Mouse (Mus musculus) gastrocnemius, postnatal 25 days (tissue): Measurements from ENCODE around the gene Fnbp4. TPM values are rescaled to one million over a fixed set of nuclear protein-coding genes. Genes with fewer than 3 reads are reported as not detected.
A peak's percentile ranks its signal among the peaks of the same experiment; 100 is the strongest.

Source experiments
- DNase-seq: peaks from one replicate; pipeline ENCODE4 v3.0.0; 2022
- long read RNA-seq, 2 experiments: library from polyadenylated mRNA; stranded (forward); transcript quantifications; one replicate each; pipeline ENCODE4 v2.0.0; 2021
- total RNA-seq, 2 experiments: library from RNA; stranded (reverse); gene quantifications; 1 replicate in 1 of 2; 2 replicates in 1 of 2; pipeline ENCODE4 v1.2.3; 2021

Fnbp4 gene
- total RNA-seq = 10 to 100 TPM; 16.3 to 16.8 TPM
- long read RNA-seq, experiment 1, partial matches to known transcripts = 1 of 3 reads
- long read RNA-seq, experiment 1, other reads (novel, unspliced or antisense) = 2 of 3 reads
- long read RNA-seq, experiment 2, partial matches to known transcripts = 0 of 1 reads
- long read RNA-seq, experiment 2, other reads (novel, unspliced or antisense) = 1 of 1 reads

DNA sequence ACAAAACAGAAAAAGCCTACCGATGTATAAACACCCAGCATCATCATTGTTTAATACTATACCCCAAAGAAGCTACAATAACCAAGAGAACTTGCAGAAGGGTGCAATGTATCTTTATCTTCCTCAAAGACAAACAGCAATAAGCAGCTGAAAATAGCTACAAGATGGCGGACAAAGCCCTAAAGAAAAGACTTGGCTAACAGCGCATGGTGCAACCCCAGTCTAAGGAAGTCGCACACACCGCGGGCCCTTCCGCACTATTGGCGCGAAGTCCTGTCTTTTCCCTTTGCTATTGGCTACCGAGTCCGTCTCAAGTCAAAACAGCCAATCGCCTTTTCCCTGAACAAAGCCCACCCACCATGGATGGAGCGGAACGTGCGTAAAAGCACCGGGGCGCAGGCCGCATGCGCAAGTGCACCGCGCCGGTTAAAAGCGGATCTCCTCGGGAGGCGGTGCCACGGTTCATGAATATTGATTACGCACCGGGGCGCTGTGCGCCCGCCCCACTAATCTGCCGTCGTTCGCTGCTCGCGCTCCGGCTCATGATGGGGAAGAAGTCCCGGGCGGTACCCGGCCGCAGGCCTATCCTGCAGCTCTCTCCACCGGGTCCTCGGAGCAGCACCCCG, at the start of gene Fnbp4:
Fnbp4 (plus strand) TSS at position 318 of the 626 bp plus-strand sequence.
- peak; percentile 99 for DNase-seq

DNA sequence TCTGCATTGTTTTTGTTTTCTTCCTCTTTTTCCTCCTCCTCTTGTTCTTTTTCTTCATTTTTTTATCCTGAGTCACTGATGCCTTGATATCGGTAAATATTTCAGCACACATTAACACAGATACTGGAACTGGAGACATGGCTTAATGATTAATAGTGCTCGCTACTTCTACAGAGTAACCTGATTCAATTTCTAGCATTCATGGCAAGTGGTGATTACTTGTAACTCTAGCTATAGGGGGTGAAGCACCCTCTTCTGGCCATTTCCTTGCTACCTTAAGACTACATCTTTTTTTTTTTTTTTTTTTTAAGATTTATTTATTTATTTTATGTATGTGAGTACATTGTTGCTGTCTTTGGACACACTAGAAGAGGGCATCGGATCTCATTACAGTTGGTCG, 44.2 kb upstream of the Fnbp4 start:
- no peak for DNase-seq

DNA sequence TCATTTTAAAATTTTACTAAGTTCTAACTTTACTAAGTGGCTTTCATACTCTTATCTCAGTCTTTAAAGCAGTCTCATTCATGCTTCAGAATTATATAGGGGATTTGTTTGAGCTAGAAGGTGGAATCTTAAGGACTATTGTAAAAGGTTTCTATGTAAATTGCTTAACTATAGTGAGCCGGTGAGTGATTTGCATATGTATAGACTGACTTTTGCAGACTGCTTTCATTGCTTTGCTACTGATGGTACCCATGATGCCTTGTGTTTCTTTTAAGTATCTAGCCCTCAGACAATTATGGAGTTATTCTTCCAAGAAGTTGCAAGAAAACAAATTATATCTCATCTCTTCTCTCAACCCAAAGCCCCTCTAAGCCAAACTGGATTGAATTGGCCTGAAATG, 36.6 kb upstream of the Fnbp4 start:
- no peak for DNase-seq

DNA sequence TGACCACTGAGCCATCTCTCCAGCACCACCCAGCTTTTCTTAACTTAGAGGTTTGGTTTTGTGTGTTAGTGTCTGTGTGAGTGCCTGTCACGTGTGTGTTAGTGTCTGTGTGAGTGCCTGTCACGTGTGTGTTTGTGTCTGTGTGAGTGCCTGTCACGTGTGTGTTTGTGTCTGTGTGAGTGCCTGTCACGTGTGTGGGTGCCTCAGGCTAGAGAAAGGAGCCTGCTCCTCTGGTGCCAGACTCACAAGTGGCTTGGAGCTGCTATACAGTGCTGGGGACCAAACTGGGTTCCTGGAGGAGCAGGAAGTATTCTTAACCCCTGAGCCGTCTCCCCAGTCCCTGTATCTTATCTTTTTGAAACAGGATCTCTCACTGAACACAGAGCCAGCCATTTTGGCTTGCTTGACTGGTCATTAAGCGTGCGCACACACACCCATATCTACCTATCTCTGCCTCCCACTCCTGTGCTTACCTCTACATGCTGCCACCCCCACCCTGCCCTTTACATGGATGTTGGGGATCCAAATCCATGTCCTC, 29.5 kb upstream of the Fnbp4 start:
- no peak for DNase-seq

DNA sequence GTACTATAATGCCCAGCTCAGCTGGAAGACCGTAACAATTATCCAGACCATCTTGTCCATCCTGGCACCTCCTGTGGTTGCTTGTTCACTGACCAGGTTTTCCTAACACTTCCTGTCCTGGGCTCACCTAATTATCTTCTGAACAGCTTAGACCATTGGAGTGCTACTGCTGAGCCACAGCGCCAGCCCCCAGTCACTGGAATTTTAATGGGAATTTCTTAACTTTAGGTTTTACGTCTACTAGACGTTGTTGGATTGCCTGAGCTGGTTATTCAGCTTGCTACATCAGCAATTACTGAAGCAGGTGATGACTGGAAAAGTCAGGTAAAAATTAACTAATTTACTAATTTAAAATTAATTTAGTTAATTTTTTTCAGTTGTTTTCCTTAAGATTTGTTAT, 27.8 kb upstream of the Fnbp4 start:
- DNase-seq = no peak

DNA sequence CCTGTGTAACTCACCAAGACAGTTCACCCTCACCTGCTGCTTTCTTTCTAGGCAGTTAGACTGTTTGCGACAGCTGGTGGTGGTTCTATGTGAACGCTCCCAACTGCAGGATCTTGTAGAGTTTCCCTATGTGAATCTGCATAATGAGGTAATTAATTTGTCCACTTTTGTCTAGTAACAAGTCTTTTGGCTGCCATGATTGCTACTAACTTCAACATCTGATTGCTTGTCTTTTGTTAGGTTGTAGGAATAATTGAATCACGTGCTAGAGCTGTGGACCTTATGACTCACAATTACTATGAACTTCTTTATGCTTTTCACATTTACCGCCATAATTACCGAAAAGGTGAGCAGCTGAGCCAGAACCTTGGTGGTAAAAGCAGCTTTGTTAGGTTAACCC, 27.2 kb upstream of the Fnbp4 start:
- DNase-seq = no peak

DNA sequence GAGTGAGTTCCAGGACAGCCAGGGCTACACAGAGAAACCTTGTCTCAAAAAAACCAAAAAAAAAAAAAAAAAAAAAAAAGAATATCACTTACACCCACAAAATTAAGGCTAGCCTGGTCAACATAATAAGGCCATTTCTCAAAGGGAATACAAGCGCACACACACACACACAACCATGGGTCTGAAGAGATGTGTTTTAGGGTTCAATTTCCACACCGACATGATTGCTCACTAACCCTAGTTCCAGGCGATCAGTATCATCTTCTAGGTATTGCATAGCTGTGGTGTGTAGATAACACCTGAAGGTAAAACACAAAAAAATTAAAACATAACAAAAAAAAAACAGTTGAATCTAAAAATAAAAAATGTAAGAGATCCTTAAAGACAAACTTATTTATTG, 18.4 kb upstream of the Fnbp4 start:
- DNase-seq = no peak

DNA sequence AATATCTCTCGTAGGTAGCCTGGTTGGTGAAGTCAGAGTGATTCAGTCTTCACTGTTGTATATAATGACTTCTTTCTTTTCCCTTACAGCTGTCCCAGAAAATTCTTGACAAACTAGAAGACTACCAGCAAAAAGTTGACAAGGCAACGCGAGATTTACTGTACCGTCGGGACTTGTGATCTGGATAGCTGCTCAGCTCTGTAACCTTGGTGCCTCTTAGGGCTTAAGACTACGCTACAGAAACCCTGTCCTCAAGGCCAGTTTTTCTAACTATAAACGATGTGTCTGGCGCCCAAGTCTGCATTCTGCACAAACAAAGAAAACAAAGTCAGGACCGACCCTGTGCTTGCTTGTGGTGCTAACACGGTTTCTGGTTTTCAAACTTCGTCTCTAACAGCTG, 9.8 kb upstream of the Fnbp4 start:
- no peak for DNase-seq

DNA sequence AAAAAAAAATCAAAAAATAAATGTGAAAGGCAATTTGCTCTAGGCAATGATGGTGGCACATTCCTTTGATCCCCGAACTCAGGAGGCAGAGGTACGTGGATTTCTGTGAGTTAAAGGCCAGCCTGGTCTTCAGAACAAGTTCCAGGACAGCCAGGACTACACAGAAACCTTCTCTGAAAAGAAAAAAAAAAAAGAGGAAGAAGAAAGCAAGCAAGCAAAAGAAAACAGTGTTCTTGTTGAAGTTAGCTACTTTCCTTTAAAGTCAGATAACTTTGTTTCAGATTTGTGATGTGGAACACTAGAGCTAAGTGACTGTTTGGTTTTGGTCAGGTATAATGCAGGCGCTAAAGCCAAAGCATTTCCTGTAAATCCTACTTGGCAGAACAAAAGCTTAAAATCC, 6.4 kb upstream of the Fnbp4 start:
- DNase-seq = no peak

DNA sequence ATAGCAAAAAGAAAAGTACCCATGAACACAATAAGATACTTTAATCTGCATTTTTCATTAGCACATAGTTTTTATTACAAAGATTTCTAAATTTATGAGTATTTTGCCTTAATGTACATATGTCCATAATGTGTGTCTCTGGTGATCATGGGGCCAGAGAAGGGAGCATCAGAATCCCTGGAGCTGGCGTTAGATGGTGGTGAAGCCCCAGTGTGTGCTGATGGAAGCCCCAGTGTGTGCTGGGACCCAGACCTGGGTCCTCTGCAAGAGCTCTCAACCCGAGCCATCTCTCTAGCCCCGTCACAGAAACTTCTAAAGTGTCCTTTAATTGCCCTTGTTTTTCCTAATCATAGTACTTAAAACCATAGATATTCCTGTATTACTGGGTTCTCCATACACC, 5.8 kb upstream of the Fnbp4 start:
- no peak for DNase-seq

DNA sequence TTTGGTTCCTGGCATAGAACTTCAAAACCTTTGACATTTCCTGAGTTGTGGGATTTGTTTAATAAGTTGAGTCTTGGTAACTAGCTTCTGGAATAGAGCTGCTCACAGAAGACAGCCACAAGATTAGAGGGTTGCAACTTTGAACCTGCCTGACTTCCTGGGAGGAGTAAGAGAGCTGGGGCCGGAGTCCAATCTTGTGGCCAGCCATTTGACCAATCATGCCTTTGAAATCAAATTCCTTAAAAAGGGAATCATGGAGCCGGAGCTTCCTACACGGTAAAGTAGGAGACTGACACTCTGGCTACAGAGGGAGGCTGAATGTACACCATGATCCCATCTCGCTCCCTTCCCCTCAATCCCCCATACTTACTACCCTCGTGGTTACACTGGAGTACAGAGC, 5.2 kb upstream of the Fnbp4 start:
- DNase-seq = no peak

DNA sequence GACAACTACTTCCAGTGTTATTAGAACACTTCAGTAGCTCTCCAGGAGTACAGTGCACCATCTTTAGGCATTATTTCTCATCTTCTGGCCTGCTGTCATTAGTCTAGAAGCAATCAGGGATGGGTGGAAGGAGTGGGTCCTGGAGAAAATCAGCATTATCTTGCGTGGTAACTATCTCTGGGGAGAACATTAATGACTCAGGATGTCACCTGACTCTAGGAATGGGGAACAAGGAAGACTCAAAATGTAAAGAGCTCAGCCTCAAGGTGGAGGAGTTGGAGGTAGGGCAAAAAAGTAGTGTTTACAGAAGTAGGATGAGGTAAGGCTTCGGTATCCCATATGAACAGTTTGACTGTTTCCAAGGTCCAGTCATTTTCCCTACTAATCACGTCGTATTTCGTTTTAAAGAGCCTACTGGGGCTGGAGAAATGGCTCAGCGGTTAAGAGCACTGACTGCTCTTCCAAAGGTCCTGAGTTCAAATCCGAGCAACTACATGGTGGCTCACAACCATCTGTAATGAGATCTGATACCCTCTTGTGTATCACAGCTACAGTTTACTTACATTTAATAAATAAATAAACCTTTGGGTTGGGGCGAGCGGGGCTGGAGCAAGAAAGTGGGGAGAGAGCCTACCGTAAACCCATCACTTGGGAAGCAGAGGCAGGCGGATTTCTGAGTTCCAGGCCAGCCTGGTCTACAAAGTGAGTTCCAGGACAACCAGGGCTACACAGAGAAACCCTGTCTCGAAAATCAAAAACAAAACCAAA, 701 bp upstream of the Fnbp4 start:
- DNase-seq = no peak

DNA sequence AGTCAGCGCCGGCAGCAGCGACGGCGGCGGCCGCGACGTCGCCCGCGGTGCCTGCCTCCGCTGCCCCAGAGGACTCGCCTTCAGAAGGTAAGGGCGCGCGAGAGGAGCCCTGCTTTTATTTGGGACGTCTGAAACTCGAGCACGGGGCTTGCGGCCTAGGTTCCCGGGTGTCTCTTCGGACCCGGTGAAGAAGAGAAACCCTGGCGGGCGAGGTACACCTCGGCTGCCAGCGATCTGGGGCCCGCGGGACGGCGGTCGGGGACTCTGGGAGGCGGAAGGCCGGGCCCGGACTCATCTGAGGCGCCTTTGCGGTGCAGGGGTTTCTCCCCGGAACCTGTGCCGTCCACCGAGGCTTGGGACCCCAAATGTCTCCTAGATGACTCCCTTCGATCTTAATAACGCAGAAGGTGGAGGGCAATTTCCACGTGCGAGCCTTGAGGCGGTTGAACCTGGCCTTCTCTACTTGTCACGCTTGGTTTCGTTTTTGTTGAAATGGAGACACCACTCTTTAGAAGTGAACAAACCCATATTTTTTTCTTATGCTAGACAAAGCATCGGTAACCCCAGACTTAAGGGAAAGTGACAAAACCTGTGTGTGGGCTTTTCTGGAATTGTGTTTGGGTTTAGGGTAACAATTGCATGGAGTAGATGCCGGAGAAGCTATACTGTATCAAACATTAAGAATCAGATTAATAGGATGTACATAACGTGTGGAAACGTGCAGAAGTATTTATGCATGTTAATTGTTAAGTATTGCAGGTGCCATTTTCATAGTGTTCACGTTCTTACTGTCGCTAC, 769 bp downstream of the Fnbp4 start:
- DNase-seq = no peak

DNA sequence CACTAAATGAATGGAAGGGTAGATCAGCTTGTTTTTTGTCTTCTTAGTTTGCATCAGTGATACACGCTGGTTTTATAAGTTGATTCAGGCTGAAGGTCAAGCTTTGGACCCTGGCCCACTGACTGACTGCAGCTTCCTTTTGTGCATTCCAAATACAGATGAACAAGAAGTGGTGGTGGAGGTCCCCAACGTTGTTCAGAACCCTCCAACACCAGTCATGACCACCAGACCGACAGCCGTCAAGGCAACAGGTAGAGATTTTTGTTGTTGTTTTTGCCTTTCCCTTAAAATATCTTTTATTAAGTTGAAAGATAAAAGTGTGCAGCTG, 1.3 kb downstream of the Fnbp4 start:
- DNase-seq = no peak

DNA sequence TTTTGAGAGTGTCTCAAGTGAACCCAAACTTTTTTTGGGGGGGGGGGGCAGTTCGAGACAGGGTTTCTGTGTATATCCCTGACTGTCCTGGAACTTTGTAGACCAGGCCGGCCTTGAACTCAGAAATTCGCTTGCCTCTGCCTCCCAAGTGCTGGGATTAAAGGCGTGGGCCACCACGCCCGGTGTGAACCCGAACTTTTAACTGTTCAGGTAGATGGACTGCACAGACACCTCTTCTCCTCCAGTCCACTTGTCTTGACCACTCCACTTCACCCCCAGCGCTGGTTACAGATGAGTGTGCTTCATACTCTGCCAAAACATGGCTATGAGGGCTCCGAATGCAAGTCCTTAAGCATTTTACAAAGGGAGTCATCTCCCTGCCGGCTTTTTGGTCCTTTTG, 2.0 kb downstream of the Fnbp4 start:
- no peak for DNase-seq

DNA sequence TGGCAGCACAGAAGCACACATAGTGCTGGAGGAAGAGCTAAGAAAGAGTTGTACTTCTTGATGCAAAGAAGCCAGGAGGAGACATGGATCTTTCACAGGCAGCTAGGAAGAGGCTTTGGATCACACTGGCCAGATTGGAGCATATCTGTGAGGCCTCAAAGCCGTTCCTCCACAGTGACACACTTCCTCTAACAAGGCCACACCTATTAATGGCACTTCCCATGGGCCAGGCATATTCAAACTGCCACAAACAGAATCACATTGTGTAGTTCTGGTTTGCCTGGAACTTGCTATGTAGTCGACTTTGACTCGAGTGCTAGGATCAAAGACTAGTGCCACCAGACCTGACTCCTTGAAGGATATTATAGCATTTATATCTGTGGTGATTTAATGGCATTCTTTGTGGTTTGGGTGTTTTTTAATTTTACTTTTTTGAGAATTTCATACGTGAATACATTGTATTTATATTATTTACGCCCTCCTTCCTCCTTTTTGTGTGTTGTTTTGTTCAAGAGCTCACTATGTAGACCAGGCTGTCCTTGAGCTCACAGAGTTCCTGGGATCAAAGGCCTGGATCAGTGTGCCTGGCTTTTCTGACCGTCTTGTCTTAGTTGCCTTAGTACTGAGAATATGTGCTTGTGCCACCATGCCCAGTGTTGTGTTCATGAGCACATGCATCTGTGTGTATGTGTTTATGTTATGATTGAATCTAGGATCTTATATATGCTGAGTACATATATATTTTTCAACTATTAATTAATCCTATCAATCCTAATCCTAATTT, 4.7 kb downstream of the Fnbp4 start:
- no peak for DNase-seq

DNA sequence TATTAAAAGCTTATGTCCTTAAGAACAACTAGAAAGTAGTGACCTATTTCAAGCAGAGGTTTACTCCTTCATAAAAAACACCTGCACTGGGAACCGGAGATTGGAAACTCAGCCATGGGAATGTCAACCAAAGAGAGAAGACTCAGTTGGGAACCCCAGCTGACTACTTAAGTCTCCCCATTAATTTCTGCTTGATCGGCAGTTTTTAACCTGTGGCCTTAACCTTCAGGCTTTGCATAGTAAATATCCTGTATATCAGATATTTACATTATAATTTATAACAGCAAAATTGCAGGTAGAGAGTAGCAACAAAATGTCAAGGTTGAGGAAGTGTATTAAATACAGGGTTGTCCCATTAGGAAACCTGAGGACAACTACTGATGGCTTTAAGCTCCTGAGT, 8.4 kb downstream of the Fnbp4 start:
- no peak for DNase-seq

DNA sequence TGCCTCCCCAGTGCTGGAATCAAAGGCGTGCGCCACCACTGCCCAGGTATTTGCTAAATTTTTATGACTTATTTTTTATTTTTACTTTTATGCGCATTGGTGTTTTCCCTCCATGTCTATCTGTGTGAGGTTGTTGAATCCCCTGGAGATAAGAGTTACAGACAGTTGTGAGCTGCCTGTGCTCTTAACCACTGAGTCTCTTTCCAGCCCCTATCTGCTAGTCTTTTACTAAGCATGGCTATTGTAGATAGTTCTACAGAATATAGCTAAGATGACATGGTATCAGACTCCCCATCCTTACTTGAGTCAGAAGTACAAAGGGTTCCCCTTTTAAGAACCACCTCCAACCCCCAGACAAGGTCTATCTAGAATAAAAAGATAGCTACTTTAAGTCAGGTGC, 9.0 kb downstream of the Fnbp4 start:
- DNase-seq = no peak

DNA sequence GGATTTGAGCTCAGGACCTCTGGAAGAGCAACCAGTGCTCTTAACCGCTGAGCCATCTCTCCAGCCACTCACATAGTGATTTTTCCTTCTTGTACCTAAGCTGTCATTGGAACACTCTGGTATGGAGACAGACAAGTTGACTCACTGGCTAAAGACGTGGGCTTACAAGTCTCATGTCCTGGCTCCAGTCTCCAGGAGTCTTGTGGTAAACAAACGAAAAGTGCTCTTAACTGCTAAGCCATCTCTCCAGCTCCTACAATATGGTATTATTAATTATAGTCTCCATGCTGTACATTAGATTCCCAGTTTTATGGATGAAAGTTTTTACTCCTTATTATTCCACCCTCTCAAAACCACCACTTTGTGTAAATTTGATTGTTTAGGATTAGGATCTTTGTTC, 20.0 kb downstream of the Fnbp4 start:
- no peak for DNase-seq

DNA sequence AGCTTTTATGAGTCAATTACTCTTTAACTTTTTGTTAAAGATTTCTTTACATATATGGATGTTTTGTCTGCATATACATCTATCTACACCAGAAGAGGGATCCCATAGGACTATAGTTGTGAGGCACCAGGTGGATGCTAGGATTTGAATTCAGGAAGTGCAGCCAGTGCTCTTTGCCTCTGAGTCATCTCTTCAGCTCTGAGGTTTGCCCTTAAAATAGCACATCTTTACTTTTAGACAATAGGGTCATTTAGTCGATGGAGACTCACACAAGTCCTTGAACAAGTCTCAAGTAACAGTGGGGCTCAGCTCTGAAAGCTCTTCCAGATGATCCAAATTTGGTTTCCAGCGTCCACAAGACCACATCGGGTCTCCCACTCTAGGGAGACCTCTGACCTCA, 36.2 kb downstream of the Fnbp4 start:
- DNase-seq = no peak

DNA sequence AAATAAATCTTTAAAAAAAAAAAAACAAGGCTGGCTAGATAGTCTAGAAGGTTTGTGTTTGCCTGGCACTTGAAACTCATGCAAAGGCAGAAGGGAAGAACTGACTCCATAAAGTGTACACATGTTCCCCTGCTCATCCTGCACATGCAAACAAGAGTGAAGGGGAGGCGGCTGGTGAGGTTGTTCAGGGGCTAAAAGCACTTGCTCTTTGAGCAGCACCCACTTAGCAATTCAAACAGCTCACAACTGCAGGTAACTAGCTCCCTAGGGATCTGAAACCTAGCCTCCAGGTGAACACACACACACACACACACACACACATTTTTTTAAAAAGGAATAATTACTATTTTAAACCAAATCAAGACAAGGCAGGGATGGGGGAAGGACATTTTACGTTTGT, 36.8 kb downstream of the Fnbp4 start:
- no peak for DNase-seq

DNA sequence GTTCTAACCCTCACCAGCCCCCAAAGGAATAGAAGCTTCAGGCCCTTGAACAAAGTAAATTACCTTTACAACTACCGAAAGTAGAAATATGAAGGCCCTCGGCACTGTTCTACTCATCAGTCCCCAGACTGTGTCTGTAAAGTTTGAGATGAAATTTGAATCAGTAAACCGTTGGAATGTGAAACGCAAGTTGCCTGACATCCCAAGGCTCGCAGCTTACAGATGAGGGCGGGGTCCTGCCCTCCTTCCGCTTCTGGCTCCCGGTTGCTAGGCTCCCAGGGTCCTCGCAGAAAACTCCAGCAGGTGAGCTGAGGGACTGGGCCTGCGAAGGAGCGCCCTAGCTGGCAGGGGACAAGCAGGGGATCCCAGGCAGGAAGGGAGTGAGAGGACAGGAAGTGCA, 37.3 kb downstream of the Fnbp4 start, which contains the start of gene Agbl2:
Agbl2 (plus strand) TSS at position 270 of the 400 bp plus-strand sequence.
- DNase-seq = no peak
